Mouse (Mus musculus): Measurements from ENCODE around the gene Htatip2. TPM values are rescaled to one million over a fixed set of nuclear protein-coding genes. Genes with fewer than 3 reads are reported as not detected.

Htatip2 gene
- polyA plus RNA-seq, 2 experiments, result 17.3 to 26.2 TPM

DNA sequence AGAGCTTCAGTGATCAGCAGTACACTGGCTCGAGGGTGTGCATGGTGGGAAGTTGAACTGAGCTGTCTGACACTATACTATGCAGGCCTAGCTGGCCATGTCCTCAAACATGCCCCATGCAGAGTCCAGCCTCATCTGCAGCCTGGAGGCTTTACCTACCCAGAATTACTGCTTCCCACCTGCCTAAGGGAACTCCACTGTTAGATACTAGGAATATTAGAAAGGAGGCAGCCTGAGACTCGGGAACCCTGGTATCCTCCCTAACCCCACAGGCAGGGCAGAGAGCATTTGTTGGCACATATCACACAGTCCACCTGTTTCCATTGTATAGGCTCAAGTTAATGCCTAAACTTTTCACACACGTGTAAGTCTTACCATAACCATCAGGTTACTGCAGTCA lies 18.7 kb downstream of the Htatip2 start:
- H3K4me2 ChIP-seq (ENCODE audit: low read depth), result peak overlapping the region; percentile 31; the same call in 1 of the 2 replicates
- peaks cover 12% of the 10 kb centered on the region for H3K36me3 ChIP-seq (replicated peaks; ENCODE audit: control insufficient read depth, insufficient read depth, low read depth)
- H3K4me3 ChIP-seq (ENCODE audit: insufficient read depth in 1 of 2, low read depth in 2 of 2, low read length in 2 of 2), result no peak overlapping the region
- no peaks in the 10 kb centered on the region for H3K9me3 ChIP-seq (ENCODE audit: control insufficient read depth, low read length)
- TF ChIP-seq EP300 (IDR thresholded peaks at IDR 0.05; ENCODE audit: low read depth) (no peak), CTCF (IDR thresholded peaks at IDR 0.05; ENCODE audit: low read depth) (no peak)
- WGBS (ENCODE audit: insufficient replicate concordance), result 39% methylated on average over 3 of the region's 3 CpGs
- no peak overlapping the region for H3K27ac ChIP-seq
- no peak for DNase-seq (ENCODE audit: low read depth in 3 of 3, low spot score in 3 of 3)
- peak; percentile 4; the same call in 1 of the 2 replicates for ATAC-seq (ENCODE audit: insufficient read depth)
- peaks cover 7 to 10% of the 10 kb centered on the region in 2 experiments for H3K4me1 ChIP-seq (replicated peaks; ENCODE audit: control insufficient read depth in 2 of 2, insufficient read depth in 2 of 2, low read length in 1 of 2)
- H3K27me3 ChIP-seq (ENCODE audit: control insufficient read depth, insufficient read depth, low read length), result no peaks in the 10 kb centered on the region
- H3K9ac ChIP-seq (replicated peaks), result no peak overlapping the region

DNA sequence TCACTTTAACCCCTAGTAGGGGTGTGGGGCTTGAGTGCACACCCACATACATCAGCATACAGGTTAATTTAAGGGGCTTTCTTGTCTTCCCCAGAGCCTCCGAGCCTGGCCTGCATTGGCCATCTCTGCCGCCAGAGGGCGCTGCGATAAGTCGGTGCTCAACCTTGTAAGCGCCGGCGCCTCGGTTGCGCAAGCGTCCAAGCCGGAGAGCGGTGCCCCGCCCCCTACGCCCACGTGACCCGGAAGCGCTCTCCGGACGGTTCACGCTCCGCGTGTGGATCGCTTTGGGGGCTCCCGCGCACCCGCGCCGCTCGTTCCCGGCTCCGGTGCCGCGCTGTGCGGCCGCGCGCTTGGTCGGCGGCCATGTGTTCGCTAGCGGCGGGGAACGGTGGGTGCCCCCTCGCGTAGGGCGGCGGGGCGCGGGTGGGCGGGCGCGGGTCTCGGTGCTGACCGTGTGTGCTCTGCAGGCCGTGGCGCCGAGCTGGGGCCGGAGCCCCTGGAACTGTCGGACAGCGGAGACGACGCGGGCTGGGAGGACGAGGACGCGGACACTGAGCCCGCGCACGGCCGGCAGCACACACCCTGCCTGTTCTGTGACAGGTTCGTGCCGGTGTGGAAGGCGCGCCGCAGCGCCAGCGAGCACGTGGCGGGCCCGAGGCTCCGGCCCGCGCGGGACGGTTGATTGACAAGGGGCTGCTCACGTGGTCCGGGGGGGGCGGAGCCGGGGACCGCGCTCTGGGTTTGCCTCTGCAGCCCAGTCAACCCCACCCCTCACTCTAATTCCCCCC lies 19.4 kb downstream of the Htatip2 start, which contains the start of gene Prmt3:
Gene Prmt3, plus strand, starts transcription at position 233 of the 788 bp plus-strand sequence.
- ATAC-seq (ENCODE audit: insufficient read depth) (peak; percentile 87), DNase-seq (ENCODE audit: low read depth in 3 of 3, low spot score in 3 of 3) (peak; percentile 88 to 91 (median 90))
- peak within 1 kb of the TSS; percentile 61 to 85 for H3K4me3 ChIP-seq (ENCODE audit: insufficient read depth in 1 of 2, low read depth in 2 of 2, low read length in 2 of 2)
- H3K4me1 ChIP-seq (replicated peaks; ENCODE audit: control insufficient read depth in 2 of 2, insufficient read depth in 2 of 2, low read length in 1 of 2), result peaks cover 7 to 10% of the 10 kb centered on the region in 2 experiments
- under 1% methylated on average over 83 of the region's 92 CpGs for whole genome bisulfite sequencing (ENCODE audit: insufficient replicate concordance)
- H3K9me3 ChIP-seq (ENCODE audit: control insufficient read depth, low read length), result no peaks in the 10 kb centered on the region
- H3K27ac ChIP-seq, result peak within 1 kb of the TSS; percentile 49
- H3K27me3 ChIP-seq (ENCODE audit: control insufficient read depth, insufficient read depth, low read length), result no peaks in the 10 kb centered on the region
- peak within 1 kb of the TSS; percentile 77 for H3K4me2 ChIP-seq (ENCODE audit: low read depth)
- TF ChIP-seq CTCF (IDR thresholded peaks at IDR 0.05; ENCODE audit: low read depth), result peak; percentile 98
- TF ChIP-seq EP300 (IDR thresholded peaks at IDR 0.05; ENCODE audit: low read depth), result no peak
- H3K36me3 ChIP-seq (replicated peaks; ENCODE audit: control insufficient read depth, insufficient read depth, low read depth), result peaks cover 6% of the 10 kb centered on the region
- H3K9ac ChIP-seq (replicated peaks), result peak within 1 kb of the TSS; percentile 82

DNA sequence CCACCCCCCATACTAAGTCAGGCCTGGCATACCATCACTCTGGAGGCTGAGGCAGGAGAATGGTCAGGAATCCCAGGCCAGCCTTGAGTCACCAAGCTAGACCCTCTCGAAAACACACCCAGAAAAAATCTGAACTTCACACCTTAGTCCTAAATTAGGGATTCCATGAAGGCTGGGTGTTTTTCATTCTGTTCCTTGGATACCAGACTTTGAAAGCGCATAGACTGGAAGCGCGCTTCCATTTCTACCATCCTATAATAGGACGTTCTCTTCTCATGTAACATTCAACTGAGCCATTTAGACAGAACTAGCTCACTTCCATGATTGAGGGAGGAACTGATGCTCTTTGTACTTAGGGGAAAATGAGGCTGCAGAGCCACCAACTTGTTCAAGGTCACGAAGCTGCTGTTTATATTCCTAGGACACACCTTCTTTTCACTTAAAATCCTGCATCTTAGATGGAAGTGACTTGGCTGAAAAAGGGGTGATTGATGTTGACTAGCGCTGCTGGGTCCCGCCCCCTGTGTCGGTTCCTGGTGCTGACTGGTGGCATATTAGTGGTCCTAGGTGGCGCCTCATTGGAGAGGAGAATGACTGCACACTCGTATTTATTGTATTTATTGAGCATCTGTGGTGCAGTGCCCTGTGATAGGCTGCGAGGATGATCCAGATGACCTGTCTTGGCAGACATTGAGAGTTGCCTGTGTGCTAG lies 20.1 kb downstream of the Htatip2 start:
- Histone ChIP-seq H3K4me2 (ENCODE audit: low read depth) (peak overlapping the region; percentile 77), H3K4me3 (ENCODE audit: insufficient read depth in 1 of 2, low read depth in 2 of 2, low read length in 2 of 2) (peak overlapping the region; percentile 61 to 85), H3K9me3 (ENCODE audit: control insufficient read depth, low read length) (no peaks in the 10 kb centered on the region), H3K4me1 (replicated peaks; ENCODE audit: control insufficient read depth in 2 of 2, insufficient read depth in 2 of 2, low read length in 1 of 2) (peaks cover 7 to 10% of the 10 kb centered on the region in 2 experiments), H3K27me3 (ENCODE audit: control insufficient read depth, insufficient read depth, low read length) (no peaks in the 10 kb centered on the region), H3K36me3 (replicated peaks; ENCODE audit: control insufficient read depth, insufficient read depth, low read depth) (peaks cover 2% of the 10 kb centered on the region; the same call in 1 of the 2 replicates), H3K27ac (no peak overlapping the region), H3K9ac (replicated peaks) (peak overlapping the region; percentile 82; the same call in 1 of the 2 replicates)
- 51% methylated on average over 12 of the region's 12 CpGs for WGBS (ENCODE audit: insufficient replicate concordance)
- DNase-seq (ENCODE audit: low read depth in 3 of 3, low spot score in 3 of 3), result no peak
- TF ChIP-seq CTCF (IDR thresholded peaks at IDR 0.05; ENCODE audit: low read depth) (no peak), EP300 (IDR thresholded peaks at IDR 0.05; ENCODE audit: low read depth) (no peak)
- no peak for ATAC-seq (ENCODE audit: insufficient read depth)

DNA sequence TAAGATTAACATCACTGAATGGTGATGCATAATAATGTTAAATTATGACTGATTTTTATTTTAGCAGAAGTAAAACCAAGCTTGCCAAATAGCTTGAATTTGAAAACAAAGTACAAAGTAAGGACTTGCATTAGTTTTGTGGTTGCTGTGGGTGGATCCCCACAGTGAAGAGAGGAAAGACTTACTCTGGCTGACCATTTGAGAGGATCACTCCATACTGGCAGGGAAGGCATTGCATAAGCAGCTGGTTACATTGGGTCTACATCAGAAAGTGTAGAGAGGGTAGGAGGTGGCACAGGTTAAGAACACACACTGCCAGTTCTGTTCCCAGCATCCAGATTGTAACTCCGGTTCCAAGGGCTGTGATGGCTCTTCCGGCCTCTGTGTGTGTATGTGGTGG lies 24.1 kb downstream of the Htatip2 start:
- Histone ChIP-seq H3K4me3 (ENCODE audit: insufficient read depth in 1 of 2, low read depth in 2 of 2, low read length in 2 of 2) (no peak overlapping the region), H3K9ac (replicated peaks) (no peak overlapping the region), H3K27me3 (ENCODE audit: control insufficient read depth, insufficient read depth, low read length) (no peaks in the 10 kb centered on the region), H3K4me2 (ENCODE audit: low read depth) (no peak overlapping the region), H3K36me3 (replicated peaks; ENCODE audit: control insufficient read depth, insufficient read depth, low read depth) (peaks cover 12% of the 10 kb centered on the region), H3K9me3 (ENCODE audit: control insufficient read depth, low read length) (no peaks in the 10 kb centered on the region), H3K4me1 (replicated peaks; ENCODE audit: control insufficient read depth in 2 of 2, insufficient read depth in 2 of 2, low read length in 1 of 2) (peaks cover 4 to 10% of the 10 kb centered on the region in 2 experiments), H3K27ac (no peak overlapping the region)
- no peak for DNase-seq (ENCODE audit: low read depth in 3 of 3, low spot score in 3 of 3)
- no peak for ATAC-seq (ENCODE audit: insufficient read depth)
- no peak for TF ChIP-seq CTCF (IDR thresholded peaks at IDR 0.05; ENCODE audit: low read depth)
- TF ChIP-seq EP300 (IDR thresholded peaks at IDR 0.05; ENCODE audit: low read depth), result no peak
- 97% methylated on average over 2 of the region's 2 CpGs for WGBS (ENCODE audit: insufficient replicate concordance)

DNA sequence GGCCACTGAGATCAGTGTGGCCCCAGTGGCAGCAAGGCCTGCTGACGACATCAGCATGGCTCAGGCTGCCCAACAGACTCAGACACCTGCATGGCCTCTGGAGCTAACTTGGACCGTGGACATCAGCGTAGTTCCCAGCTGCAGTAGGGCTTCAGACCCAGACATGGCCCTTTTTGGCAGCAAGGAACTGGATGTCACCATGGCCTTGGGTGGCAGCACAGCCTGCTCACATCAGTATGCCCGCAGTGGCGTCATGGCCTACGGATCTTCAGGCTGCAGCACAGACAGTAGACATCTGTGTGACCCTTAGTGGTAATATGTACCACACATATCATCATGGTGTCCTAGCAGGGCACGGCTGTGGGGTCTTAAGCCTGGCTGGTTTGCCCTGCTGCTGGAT lies 26.2 kb downstream of the Htatip2 start:
- no peak for ATAC-seq (ENCODE audit: insufficient read depth)
- DNase-seq (ENCODE audit: low read depth in 3 of 3, low spot score in 3 of 3), result no peak
- Histone ChIP-seq H3K27me3 (ENCODE audit: control insufficient read depth, insufficient read depth, low read length) (no peaks in the 10 kb centered on the region), H3K4me3 (ENCODE audit: insufficient read depth in 1 of 2, low read depth in 2 of 2, low read length in 2 of 2) (no peak overlapping the region), H3K9me3 (ENCODE audit: control insufficient read depth, low read length) (no peaks in the 10 kb centered on the region), H3K4me2 (ENCODE audit: low read depth) (no peak overlapping the region), H3K9ac (replicated peaks) (no peak overlapping the region), H3K27ac (no peak overlapping the region), H3K36me3 (replicated peaks; ENCODE audit: control insufficient read depth, insufficient read depth, low read depth) (peaks cover 17% of the 10 kb centered on the region), H3K4me1 (replicated peaks; ENCODE audit: control insufficient read depth in 2 of 2, insufficient read depth in 2 of 2, low read length in 1 of 2) (no peaks in the 10 kb centered on the region; a peak in 1 of 4 replicates)
- TF ChIP-seq EP300 (IDR thresholded peaks at IDR 0.05; ENCODE audit: low read depth), result no peak
- no peak for TF ChIP-seq CTCF (IDR thresholded peaks at IDR 0.05; ENCODE audit: low read depth)
- 81% methylated on average over 7 of the region's 7 CpGs for WGBS (ENCODE audit: insufficient replicate concordance)
